Mouse (Mus musculus) gastrocnemius, adult 2 months (tissue): ENCODE data around the gene Sp7. TPM values are rescaled to one million over a fixed set of nuclear protein-coding genes. Genes with fewer than 3 reads are reported as not detected.

ENCODE experiments used
- DNase-seq: peaks from one replicate; pipeline ENCODE4 v3.0.0; 2022
- H3K27ac ChIP-seq: fragments of 200-600 bp; 2 replicates; pipeline ENCODE4 v1.8.1; 2022; ENCODE audit warnings: mild to moderate bottlenecking
- H3K4me3 ChIP-seq: fragments of 200-600 bp; 2 replicates; pipeline ENCODE4 v1.8.1; 2022; ENCODE audit warnings: mild to moderate bottlenecking, moderate library complexity
- CTCF ChIP-seq: fragments of 200-600 bp; IDR thresholded peaks from 2 replicates; pipeline ENCODE4 v1.8.1; 2022; ENCODE audit warnings: antibody characterized with exemption, mild to moderate bottlenecking, moderate library complexity
- intact Hi-C: fragments of 180-260 bp; cut with DNase I; formaldehyde crosslinking; loops from one replicate; pipeline ENCODE4 v1.15.1; 2025
- total RNA-seq, 2 experiments: library from RNA; stranded (reverse); gene quantifications; 2 replicates each; pipeline ENCODE4 v1.2.3; 2021

The Sp7 gene
- total RNA-seq, 2 experiments from 2014 or later = not detected

DNA sequence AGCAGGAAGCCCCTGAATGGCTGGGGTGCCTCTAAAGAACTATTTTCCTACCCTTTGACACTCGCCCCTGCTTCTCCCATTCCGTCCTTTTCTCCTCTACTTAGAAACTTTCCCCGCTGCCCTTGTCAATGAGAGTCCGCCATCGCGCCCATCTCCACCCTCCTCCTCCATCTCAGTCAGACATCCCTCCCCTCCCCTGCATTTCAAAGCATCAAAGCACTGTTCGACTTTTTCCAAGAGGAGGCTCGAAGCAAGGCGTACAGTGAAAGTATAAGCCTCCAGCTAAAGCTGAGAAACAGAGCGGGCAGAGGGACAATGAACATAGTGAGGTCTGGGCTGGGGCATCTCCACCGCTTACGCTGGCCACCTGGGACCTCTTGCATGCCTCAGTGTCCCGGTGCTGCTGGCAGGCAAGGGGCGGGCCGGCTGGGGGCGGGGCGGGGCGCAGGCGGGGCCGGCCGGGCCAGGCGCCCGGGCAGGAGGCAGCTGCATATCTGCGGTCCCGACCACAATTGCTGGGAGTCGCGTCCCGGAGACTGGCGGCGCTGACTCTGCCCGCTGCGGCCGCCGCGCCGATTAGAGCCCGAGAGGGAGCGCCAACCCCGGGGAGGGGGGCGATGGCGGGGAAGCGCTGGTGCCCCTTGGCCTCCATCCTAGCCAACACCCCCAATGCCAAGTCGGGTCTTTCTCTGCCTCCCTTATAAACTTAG, 9.6 kb upstream of the Sp7 start:
- peak; percentile 83 for DNase-seq
- intact Hi-C loops = loop anchor here (2.0 to 5.0 kb wide), 3 partner anchors 22 to 139 kb away; no protein-coding TSS in a partner anchor
- no peak for TF ChIP-seq CTCF
- Histone ChIP-seq H3K27ac (peak overlapping the region; percentile 95), H3K4me3 (peak overlapping the region; percentile 95)

GRCm38 (mm10) chr15:102370727-102371126, 3.7 kb upstream of the Sp7 start:
- intact Hi-C loops = no loop called here
- TF ChIP-seq CTCF = no peak
- H3K4me3 ChIP-seq = no peak overlapping the region

DNA sequence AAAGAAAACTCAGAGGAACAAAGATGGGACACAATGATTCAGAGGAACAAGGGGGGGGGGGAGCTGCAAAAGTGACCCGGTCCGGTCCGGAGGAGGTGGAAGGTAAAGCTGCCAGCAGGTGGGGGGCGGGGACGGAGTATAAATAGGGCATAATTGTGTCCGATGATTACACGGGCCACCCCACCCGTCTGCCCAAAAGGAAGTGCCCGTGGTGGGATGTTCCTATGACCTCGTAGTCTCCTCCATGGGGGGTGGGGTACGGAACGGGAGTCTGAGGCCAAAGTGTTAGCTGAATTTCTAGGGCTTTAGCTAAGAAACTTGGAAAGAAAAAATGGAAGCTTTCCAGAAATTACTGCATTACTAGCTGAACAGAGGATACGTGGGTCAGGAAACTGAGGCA, 3.0 kb upstream of the Sp7 start:
- no peak for TF ChIP-seq CTCF
- intact Hi-C loops = no loop called here
- DNase-seq = no peak
- Histone ChIP-seq H3K27ac (no peak overlapping the region), H3K4me3 (no peak overlapping the region)

More at GRCm38 (mm10) chr15:102370727-102371126, 3.7 kb upstream of the Sp7 start:
- no peak for DNase-seq
- H3K27ac ChIP-seq = no peak overlapping the region

- Histone ChIP-seq H3K4me3 (no peak overlapping the region), H3K27ac (no peak overlapping the region)
- DNase-seq = no peak
- no peak for TF ChIP-seq CTCF
- intact Hi-C loops = no loop called here
Measured at GRCm38 (mm10) chr15:102366238-102366637, 744 bp downstream of the Sp7 start.

GRCm38 (mm10) chr15:102364678-102365077, 2.3 kb downstream of the Sp7 start:
- TF ChIP-seq CTCF = no peak
- DNase-seq = no peak
- Histone ChIP-seq H3K4me3 (no peak overlapping the region), H3K27ac (no peak overlapping the region)
- intact Hi-C loops = no loop called here

- TF ChIP-seq CTCF = no peak
- intact Hi-C loops = no loop called here
- peak; percentile 69 for DNase-seq
- H3K4me3 ChIP-seq = peak overlapping the region; percentile 54
- peak overlapping the region; percentile 78 for H3K27ac ChIP-seq
Measured at GRCm38 (mm10) chr15:102362648-102363047, 4.3 kb downstream of the Sp7 start.

DNA sequence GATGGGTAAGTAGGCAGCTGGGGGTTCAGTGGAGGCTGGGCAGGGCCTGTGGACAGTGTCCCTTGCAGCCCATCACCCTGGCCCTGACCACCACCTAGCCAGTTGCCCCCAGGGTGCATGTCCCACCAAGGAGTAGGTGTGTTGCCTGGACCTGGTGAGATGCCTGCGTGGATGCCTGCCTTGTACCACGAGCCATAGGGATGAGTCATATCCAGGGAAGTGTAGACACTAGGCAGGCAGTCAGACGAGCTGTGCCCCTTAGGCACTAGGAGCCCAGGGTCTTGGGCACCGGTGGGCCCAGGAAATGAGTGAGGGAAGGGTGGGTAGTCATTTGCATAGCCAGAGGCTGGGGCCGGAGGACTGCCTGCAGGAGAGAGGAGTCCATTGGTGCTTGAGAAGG, 8.1 kb downstream of the Sp7 start:
- Histone ChIP-seq H3K4me3 (no peak overlapping the region), H3K27ac (no peak overlapping the region)
- intact Hi-C loops = no loop called here

GRCm38 (mm10) chr15:102358126-102358525, 8.9 kb downstream of the Sp7 start:
- Histone ChIP-seq H3K4me3 (no peak overlapping the region), H3K27ac (no peak overlapping the region)
- no peak for TF ChIP-seq CTCF
- intact Hi-C loops = no loop called here
- no peak for DNase-seq

More for the DNA sequence above, 8.1 kb downstream of the Sp7 start:
- no peak for TF ChIP-seq CTCF
- DNase-seq = no peak

DNA sequence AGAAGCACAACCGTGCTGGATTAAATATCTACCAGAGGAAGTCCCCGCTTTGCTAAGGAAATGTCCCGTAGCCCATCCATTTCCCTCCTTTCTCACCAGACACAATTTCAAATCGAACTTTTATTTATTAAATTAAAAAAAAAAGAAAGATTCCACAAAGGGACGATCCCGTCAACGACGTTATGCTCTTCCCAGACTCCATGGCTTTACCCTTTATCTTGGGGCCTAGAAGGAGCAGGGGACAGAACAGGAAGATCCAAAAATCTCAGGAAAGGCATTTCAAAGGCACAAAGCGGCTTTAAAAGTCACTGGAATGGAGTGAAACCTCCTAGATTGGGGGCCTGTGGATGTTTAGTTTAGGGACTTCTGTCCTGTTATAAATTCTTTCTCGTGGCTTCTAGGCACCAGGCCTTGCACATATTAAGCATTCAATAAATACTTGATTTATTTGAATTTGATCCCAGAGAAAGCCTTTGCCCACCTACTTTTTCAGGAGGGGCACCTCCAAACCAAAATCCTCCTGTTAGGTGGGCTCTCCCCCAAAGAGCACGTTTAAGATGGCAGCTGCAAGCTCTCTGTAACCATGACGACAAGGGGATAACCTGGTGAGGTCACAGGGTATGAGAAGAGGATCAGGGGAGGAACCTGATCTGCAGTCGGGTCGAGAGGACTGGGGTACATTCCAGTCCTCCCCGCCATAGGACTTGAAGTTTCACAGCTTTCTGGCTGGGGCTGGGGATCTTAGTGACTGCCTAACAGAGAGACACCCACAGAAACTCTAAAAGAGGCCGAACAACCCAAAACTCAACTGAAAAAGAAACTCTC, 10.3 kb downstream of the Sp7 start:
- no peak for TF ChIP-seq CTCF
- Histone ChIP-seq H3K4me3 (no peak overlapping the region), H3K27ac (no peak overlapping the region; the same call in 1 of the 2 replicates)
- intact Hi-C loops = no loop called here
- DNase-seq = no peak

GRCm38 (mm10) chr15:102355871-102356441, 11.0 kb downstream of the Sp7 start:
- DNase-seq = no peak

GRCm38 (mm10) chr15:102355134-102355870, 11.7 kb downstream of the Sp7 start:
- peak; percentile 56 for TF ChIP-seq CTCF
- intact Hi-C loops = no loop called here
- Histone ChIP-seq H3K4me3 (peak overlapping the region; percentile 83), H3K27ac (peak overlapping the region; percentile 76)
- DNase-seq = peak; percentile 70

More at GRCm38 (mm10) chr15:102355871-102356441, 11.0 kb downstream of the Sp7 start:
- Histone ChIP-seq H3K4me3 (peak overlapping the region; percentile 83), H3K27ac (peak overlapping the region; percentile 76)
- intact Hi-C loops = no loop called here
- no peak for TF ChIP-seq CTCF

DNA sequence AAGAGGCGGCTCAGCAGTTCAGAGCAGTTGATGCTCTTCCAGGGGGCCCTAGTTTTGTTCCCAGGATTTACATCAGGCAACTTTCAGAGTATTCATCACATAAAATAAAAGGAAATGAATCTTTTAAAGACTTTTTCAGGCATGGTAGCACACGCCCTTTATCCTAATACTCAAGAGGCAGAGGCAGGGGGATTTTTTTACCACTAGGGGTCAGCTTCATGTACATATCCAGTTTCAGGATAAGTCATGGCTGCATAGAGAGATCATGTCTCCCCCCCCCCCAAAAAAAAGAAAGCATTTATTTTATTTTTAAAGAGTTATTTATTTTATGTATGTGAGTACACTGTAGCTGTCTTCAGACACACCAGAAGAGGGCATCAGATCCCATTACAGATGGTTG, 13.0 kb downstream of the Sp7 start:
- intact Hi-C loops = no loop called here
- DNase-seq = no peak
- H3K4me3 ChIP-seq = no peak overlapping the region
- TF ChIP-seq CTCF = peak; percentile 4; the same call in 1 of the 2 replicates
- no peak overlapping the region for H3K27ac ChIP-seq
